Mouse (Mus musculus) testis, adult 2 months (tissue): ENCODE measurements around the gene Cebpzos. TPM values are rescaled to one million over a fixed set of nuclear protein-coding genes. Genes with fewer than 3 reads are reported as not detected.

Source experiments
- H3K27ac ChIP-seq: fragments of 200-500 bp; 2 replicates; pipeline ENCODE4 v1.5.1; 2012; ENCODE audit warnings: low read depth, low read length; ENCODE audit not compliant: control insufficient read depth, insufficient read depth
- H3K27me3 ChIP-seq: fragments of 200-500 bp; 2 replicates; pipeline ENCODE4 v1.6.1; 2012; ENCODE audit warnings: mild to moderate bottlenecking, low read length, moderate library complexity; ENCODE audit not compliant: control insufficient read depth, insufficient read depth
- H3K36me3 ChIP-seq: fragments of 200-500 bp; 2 replicates; pipeline ENCODE4 v1.6.1; 2012; ENCODE audit warnings: mild to moderate bottlenecking, low read length; ENCODE audit not compliant: control insufficient read depth, insufficient read depth
- H3K4me1 ChIP-seq: fragments of 200-500 bp; 2 replicates; pipeline ENCODE4 v1.6.1; 2012; ENCODE audit warnings: low read length; ENCODE audit not compliant: control insufficient read depth, insufficient read depth
- H3K4me3 ChIP-seq: fragments of 200-500 bp; 2 replicates; pipeline ENCODE4 v1.5.1; 2012; ENCODE audit warnings: low read depth, mild to moderate bottlenecking, low read length, moderate library complexity, mixed read lengths; ENCODE audit not compliant: control insufficient read depth
- CTCF ChIP-seq: fragments of 200-500 bp; IDR thresholded peaks from 2 replicates; pipeline ENCODE4 v1.5.1; 2012; ENCODE audit warnings: low read depth, mild to moderate bottlenecking, inconsistent platforms, low read length, moderate library complexity; ENCODE audit not compliant: control insufficient read depth, insufficient read depth, insufficient replicate concordance
- POLR2A ChIP-seq: fragments of 200-500 bp; IDR thresholded peaks from 2 replicates; pipeline ENCODE4 v1.6.1; 2012; ENCODE audit warnings: low read depth, mild to moderate bottlenecking, inconsistent platforms, low read length, moderate library complexity; ENCODE audit not compliant: control insufficient read depth
- polyA plus RNA-seq: library from polyadenylated mRNA; depleted of rRNA; stranded (reverse); fragments of >200 nt; gene quantifications from 2 replicates; pipeline ENCODE4 v1.2.3, GENCODE M21; 2012

The Cebpzos gene
- polyA plus RNA-seq, 1 experiment, result 11.7 TPM

GRCm38 (mm10) chr17:78942579-78942978 lies 26.3 kb downstream of the Cebpzos start:
- Histone ChIP-seq H3K4me3 (no peak overlapping the region), H3K4me1 (no peaks in the 10 kb centered on the region), H3K27ac (no peak overlapping the region), H3K36me3 (peaks cover 5% of the 10 kb centered on the region), H3K27me3 (no peaks in the 10 kb centered on the region)
- TF ChIP-seq CTCF, result no peak
- no peak for TF ChIP-seq POLR2A

DNA sequence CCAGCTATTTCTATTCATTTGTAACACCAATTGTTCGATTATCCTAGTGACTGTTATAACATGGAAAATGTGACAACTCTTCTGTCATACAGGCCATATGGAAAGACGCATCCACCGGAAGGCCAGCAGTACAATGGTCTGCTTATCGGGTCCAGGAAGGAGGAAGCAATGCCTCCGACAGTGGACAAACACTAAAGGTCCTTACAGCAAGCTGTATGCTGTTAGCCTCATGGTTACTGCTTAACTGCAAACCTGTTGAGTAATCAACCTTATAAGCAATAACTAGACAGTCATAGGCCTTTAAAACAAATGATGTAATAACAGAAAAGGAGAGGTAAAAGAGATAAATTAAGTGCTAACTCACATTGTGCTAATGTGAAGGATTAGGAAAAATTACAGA lies 34.9 kb downstream of the Cebpzos start:
- Histone ChIP-seq H3K36me3 (no peaks in the 10 kb centered on the region; the same call in 1 of the 2 replicates), H3K27me3 (no peaks in the 10 kb centered on the region)
- TF ChIP-seq POLR2A (no peak), CTCF (no peak)

DNA sequence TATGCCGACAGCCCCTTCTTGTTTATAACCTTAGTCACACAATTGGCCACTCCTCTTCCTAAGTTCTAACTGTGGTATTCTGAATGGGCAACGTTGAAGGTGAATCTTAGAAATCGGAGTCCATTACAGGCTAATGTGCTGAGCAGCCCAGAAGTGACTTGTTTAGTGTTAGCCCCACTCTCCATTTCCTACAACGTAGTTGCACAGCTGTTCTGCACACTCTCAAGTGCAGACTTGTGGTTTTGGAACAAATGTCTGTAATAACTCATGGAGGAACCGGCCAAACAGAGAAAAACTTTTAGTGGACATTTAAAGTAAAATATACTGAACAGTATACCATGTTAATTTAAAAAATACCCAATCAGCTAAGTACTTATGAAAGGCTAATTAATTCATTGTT lies 35.8 kb downstream of the Cebpzos start:
- no peaks in the 10 kb centered on the region for H3K36me3 ChIP-seq

More for the DNA sequence above, 34.9 kb downstream of the Cebpzos start:
- no peak overlapping the region for H3K27ac ChIP-seq
- no peak overlapping the region for H3K4me3 ChIP-seq
- no peaks in the 10 kb centered on the region for H3K4me1 ChIP-seq

DNA sequence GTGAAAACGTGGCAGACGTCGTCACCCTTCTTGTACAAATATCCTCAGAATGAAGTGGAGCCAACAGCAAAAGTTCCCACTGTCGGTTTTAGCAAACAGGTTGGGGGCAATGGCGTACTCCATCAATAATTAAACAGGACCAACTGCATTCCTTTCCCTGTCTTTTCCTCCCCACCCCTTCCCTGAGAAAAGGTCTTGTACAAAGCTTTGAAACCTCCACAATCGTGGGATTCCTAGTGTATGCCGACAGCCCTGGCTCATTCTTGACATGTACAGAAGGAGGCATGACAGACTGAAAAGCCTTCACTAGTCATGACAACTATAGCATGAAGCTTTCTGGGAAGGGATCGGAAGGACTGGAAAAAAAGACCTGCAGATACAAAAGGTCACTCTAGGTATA lies 36.9 kb downstream of the Cebpzos start:
- TF ChIP-seq POLR2A (no peak), CTCF (no peak)
- Histone ChIP-seq H3K4me1 (no peaks in the 10 kb centered on the region), H3K36me3 (no peaks in the 10 kb centered on the region), H3K27ac (no peak overlapping the region), H3K27me3 (no peaks in the 10 kb centered on the region), H3K4me3 (no peak overlapping the region)

More for the DNA sequence above, 35.8 kb downstream of the Cebpzos start:
- H3K4me3 ChIP-seq, result no peak overlapping the region
- H3K4me1 ChIP-seq, result no peaks in the 10 kb centered on the region
- no peak for TF ChIP-seq CTCF
- TF ChIP-seq POLR2A, result no peak
- H3K27me3 ChIP-seq, result no peaks in the 10 kb centered on the region
- H3K27ac ChIP-seq, result no peak overlapping the region

GRCm38 (mm10) chr17:78959473-78959872 lies 43.2 kb downstream of the Cebpzos start:
- H3K36me3 ChIP-seq, result no peaks in the 10 kb centered on the region
- H3K4me1 ChIP-seq, result no peaks in the 10 kb centered on the region
- TF ChIP-seq POLR2A (no peak), CTCF (no peak)
- no peak overlapping the region for H3K27ac ChIP-seq
- no peak overlapping the region for H3K4me3 ChIP-seq
- H3K27me3 ChIP-seq, result no peaks in the 10 kb centered on the region

- no peak for TF ChIP-seq CTCF
- no peak for TF ChIP-seq POLR2A
- Histone ChIP-seq H3K36me3 (no peaks in the 10 kb centered on the region), H3K4me1 (no peaks in the 10 kb centered on the region), H3K27me3 (no peaks in the 10 kb centered on the region), H3K4me3 (no peak overlapping the region), H3K27ac (no peak overlapping the region)
These were observed 48.1 kb downstream of the Cebpzos start for GRCm38 (mm10) chr17:78964387-78964786.

DNA sequence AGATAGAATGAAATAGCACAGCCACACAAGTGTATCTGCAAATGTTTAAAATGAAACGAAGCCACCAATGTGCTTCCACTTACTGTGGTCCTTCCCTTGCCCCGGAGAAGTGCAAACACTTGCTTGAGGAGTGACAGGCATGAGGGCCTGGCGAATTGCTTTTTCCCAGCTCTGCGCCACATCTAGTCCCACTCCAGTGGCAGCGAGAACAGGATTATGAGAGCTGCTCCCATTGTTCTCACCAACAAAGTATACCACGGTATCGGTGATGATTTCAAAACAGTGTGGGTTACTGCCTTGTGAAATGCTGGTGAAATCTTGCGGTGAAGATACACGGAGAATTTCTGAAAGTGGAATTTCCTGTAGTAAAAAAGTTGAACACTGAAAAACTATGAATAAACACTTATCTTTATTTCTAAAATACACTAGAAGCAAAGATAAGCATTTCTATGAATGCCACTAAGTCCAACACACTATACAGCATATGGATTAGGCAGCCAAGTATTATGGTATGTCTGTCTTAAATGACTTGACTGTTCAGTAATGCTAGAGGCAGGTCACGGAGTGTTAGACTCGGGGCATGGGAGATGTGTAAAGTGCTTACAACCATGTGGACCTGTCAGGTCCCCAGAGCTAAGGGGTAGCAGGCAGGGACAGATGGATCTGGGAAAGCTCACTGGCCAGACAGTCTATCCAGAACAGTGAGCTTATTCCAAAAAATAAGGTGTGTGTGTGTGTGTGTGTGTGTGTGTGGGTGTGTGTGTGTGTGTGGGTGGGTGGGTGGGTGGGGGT lies 50.0 kb downstream of the Cebpzos start:
- Histone ChIP-seq H3K36me3 (no peaks in the 10 kb centered on the region), H3K4me1 (no peaks in the 10 kb centered on the region), H3K4me3 (no peak overlapping the region), H3K27me3 (no peaks in the 10 kb centered on the region), H3K27ac (no peak overlapping the region)
- TF ChIP-seq POLR2A (no peak), CTCF (no peak)
